Mouse (Mus musculus): Measurements from ENCODE around the gene Spry2.

Gene Spry2

GRCm38 (mm10) chr14:105896791-105897568 lies at the start of gene Spry2:
Gene Spry2, minus strand, starts transcription at chr14:105896819.
- peak; percentile 84 to 87 for DNase-seq (ENCODE audit: low spot score in 2 of 2)

- no peak for DNase-seq (ENCODE audit: low spot score in 2 of 2)
Observed at GRCm38 (mm10) chr14:105941353-105941752, 44.7 kb upstream of the Spry2 start.

GRCm38 (mm10) chr14:105926726-105927125 lies 30.1 kb upstream of the Spry2 start:
- no peak for DNase-seq (ENCODE audit: low spot score in 2 of 2)

GRCm38 (mm10) chr14:105925305-105925704 lies 28.7 kb upstream of the Spry2 start:
- no peak for DNase-seq (ENCODE audit: low spot score in 2 of 2)

- DNase-seq (ENCODE audit: low spot score in 2 of 2), result peak; percentile 37 to 53
Observed at GRCm38 (mm10) chr14:105924712-105925111, 28.1 kb upstream of the Spry2 start.

- peak in 1 of 2 experiments; percentile 22 for DNase-seq (ENCODE audit: low spot score in 2 of 2)
Observed at GRCm38 (mm10) chr14:105922874-105923273, 26.3 kb upstream of the Spry2 start.

- DNase-seq (ENCODE audit: low spot score in 2 of 2), result no peak
Observed at GRCm38 (mm10) chr14:105922427-105922826, 25.8 kb upstream of the Spry2 start.

GRCm38 (mm10) chr14:105921217-105921695 lies 24.6 kb upstream of the Spry2 start:
- no peak for DNase-seq (ENCODE audit: low spot score in 2 of 2)

GRCm38 (mm10) chr14:105920395-105921216 lies 24.0 kb upstream of the Spry2 start:
- no peak for DNase-seq (ENCODE audit: low spot score in 2 of 2)

GRCm38 (mm10) chr14:105907216-105907615 lies 10.6 kb upstream of the Spry2 start:
- DNase-seq (ENCODE audit: low spot score in 2 of 2), result no peak

GRCm38 (mm10) chr14:105905935-105906334 lies 9.3 kb upstream of the Spry2 start:
- DNase-seq (ENCODE audit: low spot score in 2 of 2), result no peak

- no peak for DNase-seq (ENCODE audit: low spot score in 2 of 2)
Observed at GRCm38 (mm10) chr14:105905509-105905908, 8.9 kb upstream of the Spry2 start.

- no peak for DNase-seq (ENCODE audit: low spot score in 2 of 2)
Observed at GRCm38 (mm10) chr14:105902807-105903206, 6.2 kb upstream of the Spry2 start.

GRCm38 (mm10) chr14:105900841-105901240 lies 4.2 kb upstream of the Spry2 start:
- no peak for DNase-seq (ENCODE audit: low spot score in 2 of 2)

GRCm38 (mm10) chr14:105899116-105899515 lies 2.5 kb upstream of the Spry2 start:
- no peak for DNase-seq (ENCODE audit: low spot score in 2 of 2)

GRCm38 (mm10) chr14:105898266-105899111 lies 1.9 kb upstream of the Spry2 start:
- DNase-seq (ENCODE audit: low spot score in 2 of 2), result peak; percentile 91 to 93

- DNase-seq (ENCODE audit: low spot score in 2 of 2), result peak; percentile 70 to 71
Observed at GRCm38 (mm10) chr14:105897569-105898101, 1.0 kb upstream of the Spry2 start.

- peak; percentile 45 to 47 for DNase-seq (ENCODE audit: low spot score in 2 of 2)
Observed at GRCm38 (mm10) chr14:105895961-105896651, 513 bp downstream of the Spry2 start.

- DNase-seq (ENCODE audit: low spot score in 2 of 2), result peak; percentile 55 to 59
Observed at GRCm38 (mm10) chr14:105894971-105895873, 1.4 kb downstream of the Spry2 start.

- peak; percentile 41 to 50 for DNase-seq (ENCODE audit: low spot score in 2 of 2)
Observed at GRCm38 (mm10) chr14:105893623-105893995, 3.0 kb downstream of the Spry2 start.
